Mouse (Mus musculus) CD8-positive naive resting alpha-beta T cell, adult 57 days (primary cell): ENCODE data around the gene Skp2. TPM values are rescaled to one million over a fixed set of nuclear protein-coding genes. Genes with fewer than 3 reads are reported as not detected.

Source experiments
- total RNA-seq: library from RNA; stranded (reverse); gene quantifications from one replicate; pipeline ENCODE4 v1.2.4, GENCODE M21; 2023

Gene Skp2
- 2.8 TPM for total RNA-seq

DNA sequence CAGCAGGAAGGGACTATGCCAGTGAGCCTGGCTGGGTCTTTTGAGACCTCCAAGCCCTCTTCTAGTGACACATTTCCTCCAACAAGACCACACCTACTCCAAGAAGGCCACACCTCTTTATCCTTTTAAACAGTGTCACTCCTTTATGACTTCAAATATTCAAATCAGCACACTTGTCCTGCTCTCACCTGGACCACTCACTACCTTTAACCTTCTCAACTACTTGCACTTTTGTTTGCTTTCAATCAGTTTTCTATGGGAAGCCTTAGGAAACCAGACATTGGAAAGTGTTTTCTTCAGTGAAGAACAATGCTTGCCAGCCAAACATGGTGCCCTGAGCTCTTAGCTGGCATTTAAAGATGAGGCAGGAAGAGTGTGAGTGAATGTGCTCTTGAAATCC is at the start of gene Skp2:
Gene Skp2, minus strand, starts transcription at position 101 of the 400 bp plus-strand sequence.

DNA sequence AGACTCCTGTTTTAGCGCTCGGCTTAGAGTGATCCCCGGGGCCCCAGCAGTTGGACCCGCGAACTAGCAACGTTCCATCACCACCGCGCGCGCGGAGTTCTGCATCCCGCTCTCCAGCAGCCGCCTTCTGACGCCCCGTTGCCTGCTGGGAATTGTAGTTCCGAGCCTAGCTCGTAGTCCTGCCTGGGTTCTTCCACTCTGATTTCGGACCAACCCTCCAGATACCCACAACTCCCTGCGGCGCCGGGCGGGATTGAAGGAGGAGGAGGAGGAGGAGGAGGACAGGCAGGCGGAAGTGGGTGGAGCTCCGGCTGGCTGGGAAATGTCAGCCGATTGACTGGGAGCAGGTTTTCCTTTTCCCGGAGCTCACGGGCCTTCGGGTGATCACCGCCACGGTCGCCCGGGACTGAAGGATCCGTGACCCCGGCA is 15.0 kb downstream of the Skp2 start, which contains the start of gene Lmbrd2:
Gene Lmbrd2, plus strand, starts transcription at position 299 of the 429 bp plus-strand sequence.

DNA sequence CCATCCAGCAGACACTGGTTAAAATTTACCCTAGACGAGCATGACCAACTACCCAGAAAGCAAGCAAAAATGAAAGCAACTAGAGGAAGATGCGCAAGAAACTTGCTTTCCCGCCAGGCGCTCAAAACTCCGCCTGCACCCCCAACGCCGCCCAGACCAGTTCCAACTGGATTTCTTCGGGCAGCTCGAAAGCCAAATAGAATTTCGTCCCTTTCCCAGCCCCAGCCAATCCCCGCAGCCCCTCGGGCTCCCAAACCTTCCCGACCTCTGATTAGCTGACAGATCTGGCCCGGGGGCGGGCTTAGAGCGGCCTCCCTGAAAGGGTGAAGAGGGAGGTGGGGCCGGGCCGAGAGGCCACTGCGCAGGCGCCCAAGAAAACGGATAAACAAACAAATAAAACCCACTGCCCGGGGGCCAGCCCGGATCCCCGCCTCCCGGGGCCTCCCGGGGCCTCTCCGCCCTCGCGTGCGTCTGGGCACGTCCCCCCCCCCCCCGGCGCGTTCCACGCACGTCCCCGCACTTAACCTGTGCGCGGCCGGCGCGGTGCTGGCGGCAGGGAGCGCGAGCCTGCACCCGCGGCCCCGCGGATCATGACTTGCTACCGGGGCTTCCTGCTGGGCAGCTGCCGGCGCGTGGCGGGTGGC is 84.2 kb downstream of the Skp2 start, which contains the start of gene Nadk2:
Gene Nadk2, plus strand, starts transcription at position 349 of the 644 bp plus-strand sequence.

Other genes with a start within 250 kb of the Skp2 start
- gene Ranbp3l, start 187.5 kb downstream of the Skp2 start, total RNA-seq, result not detected
- 20.1 TPM for gene Nadk2, start 84.2 kb downstream of the Skp2 start, total RNA-seq
- gene Lmbrd2, start 14.9 kb downstream of the Skp2 start, total RNA-seq, result 10.9 TPM
- not detected for gene Ugt3a1, start 121.5 kb upstream of the Skp2 start, total RNA-seq
- not detected for gene Ugt3a2, start 180.1 kb upstream of the Skp2 start, total RNA-seq